Mouse (Mus musculus): ENCODE data around the gene Hspb7. TPM values are rescaled to one million over a fixed set of nuclear protein-coding genes. Genes with fewer than 3 reads are reported as not detected.

Gene Hspb7
- total and polyA plus RNA-seq, 3 experiments: not detected

GRCm38 (mm10) chr4:141440877-141441276 lies 20.3 kb downstream of the Hspb7 start:
- H3K9ac ChIP-seq (ENCODE audit: control insufficient read depth, low read depth, low read length, poor library complexity, severe bottlenecking): no peak overlapping the region
- peaks cover 9% of the 10 kb centered on the region for H3K79me2 ChIP-seq (ENCODE audit: control insufficient read depth, insufficient read depth, low read length, poor library complexity)
- no peak for DNase-seq (ENCODE audit: low read depth, low spot score)
- H3K4me1 ChIP-seq (ENCODE audit: control insufficient read depth in 1 of 2, insufficient read depth in 2 of 2, low read length in 2 of 2): peaks cover 0 to 11% of the 10 kb centered on the region in 2 experiments; a peak in 2 of 4 replicates
- H3K27ac ChIP-seq (ENCODE audit: control insufficient read depth, low read depth, low read length): no peak overlapping the region
- peaks cover 0 to 6% of the 10 kb centered on the region in 2 experiments; a peak in 1 of 4 replicates for H3K36me3 ChIP-seq (ENCODE audit: control insufficient read depth in 1 of 2, insufficient read depth in 2 of 2, low read length in 2 of 2)
- no peaks in the 10 kb centered on the region for H3K27me3 ChIP-seq (ENCODE audit: control insufficient read depth in 1 of 2, insufficient read depth in 2 of 2, low read length in 2 of 2)
- H3K4me3 ChIP-seq (ENCODE audit: control insufficient read depth in 1 of 2, insufficient read depth in 1 of 2, low read depth in 2 of 2, low read length in 2 of 2): no peak overlapping the region
- no peaks in the 10 kb centered on the region for H3K9me3 ChIP-seq (replicated peaks; ENCODE audit: insufficient read depth, low read length)
- TF ChIP-seq CTCF (IDR thresholded peaks at IDR 0.05 in 2 of 3, conservative IDR thresholded peaks at IDR 0.05 in 1 of 3; ENCODE audit: control insufficient read depth in 1 of 3, insufficient read depth in 1 of 3, low read depth in 2 of 3, low read length in 3 of 3, poor library complexity in 1 of 3, severe bottlenecking in 1 of 3): no peak
- TF ChIP-seq CHD2 (IDR thresholded peaks at IDR 0.05; ENCODE audit: low read length): no peak
- TF ChIP-seq CHD1 (IDR thresholded peaks at IDR 0.05; ENCODE audit: low read depth, low read length): no peak
- TF ChIP-seq EP300 (IDR thresholded peaks at IDR 0.05; ENCODE audit: low read depth in 1 of 2, low read length in 2 of 2): no peak
- TF ChIP-seq ZKSCAN1 (IDR thresholded peaks at IDR 0.05; ENCODE audit: low read depth, low read length): no peak
- TF ChIP-seq ZC3H11A (IDR thresholded peaks at IDR 0.05; ENCODE audit: low read depth, low read length): no peak
- TF ChIP-seq JUND (IDR thresholded peaks at IDR 0.05; ENCODE audit: low read depth, low read length): no peak
- no peak for TF ChIP-seq MAFK (IDR thresholded peaks at IDR 0.05; ENCODE audit: borderline replicate concordance, low read depth, low read length)
- no peak for TF ChIP-seq MXI1 (IDR thresholded peaks at IDR 0.05; ENCODE audit: low read depth, low read length)
- no peak for TF ChIP-seq POLR2AphosphoS5 (IDR thresholded peaks at IDR 0.05; ENCODE audit: borderline replicate concordance, low read depth, low read length)
- TF ChIP-seq GABPA (IDR thresholded peaks at IDR 0.05; ENCODE audit: low read depth, low read length): no peak
- TF ChIP-seq HCFC1 (IDR thresholded peaks at IDR 0.05; ENCODE audit: low read depth, low read length): no peak
- no peak for TF ChIP-seq SMC3 (IDR thresholded peaks at IDR 0.05; ENCODE audit: low read depth, low read length)
- no peak for TF ChIP-seq USF2 (IDR thresholded peaks at IDR 0.05; ENCODE audit: borderline replicate concordance in 1 of 2, insufficient read depth in 1 of 2, low read depth in 1 of 2, low read length in 2 of 2)
- TF ChIP-seq NRF1 (IDR thresholded peaks at IDR 0.05; ENCODE audit: insufficient read depth, low read depth, low read length, poor library complexity, severe bottlenecking): no peak
- no peak for TF ChIP-seq GATA1 (IDR thresholded peaks at IDR 0.05; ENCODE audit: low read depth, low read length)
- TF ChIP-seq SIN3A (IDR thresholded peaks at IDR 0.05; ENCODE audit: low read length): no peak

DNA sequence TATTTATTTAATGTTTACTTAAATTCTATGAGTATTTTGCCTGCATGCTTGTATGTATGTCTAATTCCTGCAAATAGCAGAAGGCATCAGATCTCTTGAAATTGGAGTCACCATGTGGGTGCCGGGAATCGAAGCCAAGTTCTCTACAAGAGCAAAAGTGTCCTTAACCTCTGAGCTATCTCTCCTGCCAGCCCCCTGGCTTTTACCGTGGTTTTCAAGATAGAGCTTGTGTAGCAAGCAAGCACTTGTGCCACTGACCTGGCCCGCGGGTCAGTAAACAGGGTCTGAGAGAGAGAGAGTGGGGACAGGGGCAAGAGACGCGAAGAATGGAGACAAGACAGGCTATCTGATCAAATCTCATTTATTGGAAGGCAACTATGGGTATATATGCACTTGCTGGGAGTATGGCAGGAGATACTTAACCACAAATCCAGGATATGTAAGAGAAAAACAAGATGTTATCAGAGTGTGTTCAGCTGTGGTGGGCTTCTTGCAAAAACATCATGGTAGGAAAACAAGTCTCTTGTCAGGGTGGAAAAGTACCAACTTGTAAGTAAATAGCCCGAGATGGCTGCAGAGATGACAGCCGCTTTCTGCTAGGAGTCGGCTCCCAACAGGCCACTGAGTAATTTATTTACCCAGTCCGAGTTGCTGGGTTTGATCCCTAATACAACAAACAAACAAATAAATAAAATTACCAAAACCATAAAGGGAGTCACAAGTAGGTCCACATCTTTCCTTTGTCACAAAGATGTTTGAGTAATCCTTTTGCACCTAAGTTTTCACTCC lies 23.3 kb downstream of the Hspb7 start:
- peak overlapping the region; percentile 72 for H3K9ac ChIP-seq (ENCODE audit: control insufficient read depth, low read depth, low read length, poor library complexity, severe bottlenecking)
- peak overlapping the region; percentile 78 to 81 for H3K4me3 ChIP-seq (ENCODE audit: control insufficient read depth in 1 of 2, insufficient read depth in 1 of 2, low read depth in 2 of 2, low read length in 2 of 2)
- peaks cover 2 to 6% of the 10 kb centered on the region in 2 experiments; a peak in 1 of 4 replicates for H3K36me3 ChIP-seq (ENCODE audit: control insufficient read depth in 1 of 2, insufficient read depth in 2 of 2, low read length in 2 of 2)

More for the DNA sequence above, 23.3 kb downstream of the Hspb7 start:
- Histone ChIP-seq H3K4me1 (ENCODE audit: control insufficient read depth in 1 of 2, insufficient read depth in 2 of 2, low read length in 2 of 2) (peaks cover 0 to 13% of the 10 kb centered on the region in 2 experiments; a peak in 2 of 4 replicates), H3K27me3 (ENCODE audit: control insufficient read depth in 1 of 2, insufficient read depth in 2 of 2, low read length in 2 of 2) (no peaks in the 10 kb centered on the region), H3K9me3 (replicated peaks; ENCODE audit: insufficient read depth, low read length) (no peaks in the 10 kb centered on the region), H3K27ac (ENCODE audit: control insufficient read depth, low read depth, low read length) (peak overlapping the region; percentile 38), H3K79me2 (ENCODE audit: control insufficient read depth, insufficient read depth, low read length, poor library complexity) (peaks cover 12% of the 10 kb centered on the region)
- TF ChIP-seq CTCF (IDR thresholded peaks at IDR 0.05 in 2 of 3, conservative IDR thresholded peaks at IDR 0.05 in 1 of 3; ENCODE audit: control insufficient read depth in 1 of 3, insufficient read depth in 1 of 3, low read depth in 2 of 3, low read length in 3 of 3, poor library complexity in 1 of 3, severe bottlenecking in 1 of 3) (no peak), TAL1 (IDR thresholded peaks at IDR 0.05; ENCODE audit: low read length) (peak; percentile 17; the same call in 1 of the 2 replicates), MAX (IDR thresholded peaks at IDR 0.05; ENCODE audit: low read length) (peak; percentile 38; the same call in 1 of the 2 replicates)
- DNase-seq (ENCODE audit: low read depth, low spot score): peak; percentile 51

Measured in MEL (cell line).